Mouse (Mus musculus): ENCODE results near the gene Micu2.

DNA sequence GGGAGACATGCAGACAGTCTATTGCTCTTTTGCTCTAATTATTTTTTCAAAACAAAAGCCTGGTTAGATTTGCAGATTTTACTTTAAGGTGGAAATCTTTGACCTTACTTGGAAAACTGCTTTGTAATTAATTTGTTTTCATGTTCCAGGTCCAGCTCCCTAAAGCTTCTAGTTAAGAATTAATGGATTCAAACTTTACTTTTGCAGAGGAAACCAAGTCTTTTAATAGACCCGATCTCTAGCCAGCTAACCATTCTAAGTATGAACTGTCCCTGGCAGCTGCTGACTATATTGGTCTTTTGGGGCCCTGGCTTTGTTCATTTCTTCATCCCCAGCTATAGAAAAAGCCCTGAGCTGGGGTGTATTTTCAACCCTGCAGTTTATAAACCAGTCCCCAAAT, 3.1 kb upstream of the Micu2 start:
- TF ChIP-seq CTCF (IDR thresholded peaks at IDR 0.05; ENCODE audit: low read depth): no peak
- TF ChIP-seq EP300 (IDR thresholded peaks at IDR 0.05; ENCODE audit: low read depth): no peak

Measured in liver, embryonic 14.5 days (tissue).